Mouse (Mus musculus) ES-E14 (cell line): ENCODE measurements around the gene Trip11. TPM values are rescaled to one million over a fixed set of nuclear protein-coding genes. Genes with fewer than 3 reads are reported as not detected.

Experiments
- DNase-seq: peaks from one replicate; pipeline ENCODE4 v3.0.0-alpha.2; 2013; ENCODE audit warnings: low read depth, low spot score
- H3K27ac ChIP-seq: 2 replicates; pipeline ENCODE4 v1.5.1; 2012; ENCODE audit warnings: low read depth, mild to moderate bottlenecking, low read length, moderate library complexity, mixed read lengths; ENCODE audit not compliant: poor library complexity, insufficient read depth, severe bottlenecking
- H3K36me3 ChIP-seq: 2 replicates; pipeline ENCODE4 v1.6.1; 2012; ENCODE audit warnings: mild to moderate bottlenecking, low read length, moderate library complexity, mixed read lengths; ENCODE audit not compliant: control insufficient read depth, poor library complexity, insufficient read depth, severe bottlenecking
- H3K4me1 ChIP-seq, 2 experiments: fragments of 150-350 bp in 1 of 2; sonication (generic) in 1 of 2; 2 replicates each; pipeline ENCODE4 v1.6.1; 2012; ENCODE audit warnings: low read length in 2 of 2, mild to moderate bottlenecking in 1 of 2, mixed read lengths in 1 of 2; ENCODE audit not compliant: control insufficient read depth in 2 of 2, insufficient read depth in 2 of 2, poor library complexity in 1 of 2
- H3K4me3 ChIP-seq, 2 experiments: fragments of 150-350 bp in 1 of 2; sonication (generic) in 1 of 2; 2 replicates each; pipeline ENCODE4 v1.5.1; 2012; ENCODE audit warnings: low read length in 2 of 2, low read depth in 1 of 2, mild to moderate bottlenecking in 1 of 2, mixed read lengths in 1 of 2; ENCODE audit not compliant: insufficient read depth in 1 of 2, poor library complexity in 1 of 2, severe bottlenecking in 1 of 2
- H3K9ac ChIP-seq: 2 replicates; pipeline ENCODE4 v1.6.1; 2012; ENCODE audit warnings: low read depth, mild to moderate bottlenecking, low read length, mixed read lengths; ENCODE audit not compliant: poor library complexity, insufficient read depth, severe bottlenecking
- H3K9me3 ChIP-seq: fragments of 150-350 bp; sonication (generic); 2 replicates; pipeline ENCODE4 v1.6.1; 2012; ENCODE audit warnings: low read depth, mild to moderate bottlenecking, low read length; ENCODE audit not compliant: control insufficient read depth, insufficient read depth
- CHD2 ChIP-seq: IDR thresholded peaks from 2 replicates; pipeline ENCODE4 v1.6.1; 2014; ENCODE audit warnings: mild to moderate bottlenecking, low read depth, low read length, inconsistent platforms
- HCFC1 ChIP-seq: IDR thresholded peaks from 2 replicates; pipeline ENCODE4 v1.6.1; 2012; ENCODE audit warnings: low read length, inconsistent platforms, borderline replicate concordance; ENCODE audit not compliant: insufficient read depth
- MAFK ChIP-seq: IDR thresholded peaks from 2 replicates; pipeline ENCODE4 v1.6.1; 2014; ENCODE audit warnings: mild to moderate bottlenecking, low read depth, low read length, inconsistent platforms; ENCODE audit not compliant: insufficient read depth
- ZC3H11A ChIP-seq: IDR thresholded peaks from 2 replicates; pipeline ENCODE4 v1.6.1; 2012; ENCODE audit warnings: low read depth, mild to moderate bottlenecking, inconsistent platforms, low read length, borderline replicate concordance
- ZNF384 ChIP-seq: IDR thresholded peaks from 2 replicates; pipeline ENCODE4 v1.6.1; 2012; ENCODE audit warnings: low read depth, low read length, inconsistent platforms
- in situ Hi-C, 2 experiments: fragments of 600-800 bp; cut with MboI; formaldehyde crosslinking; loops; one replicate each; pipeline ENCODE4 v1.15.1; 2025; ENCODE audit warnings: low sequenced_read_pairs in 2 of 2, inconsistent platforms in 1 of 2; ENCODE audit not compliant: unreplicated experiment in 2 of 2
- total RNA-seq: library from RNA; depleted of rRNA; stranded (reverse); fragments of 300-350 nt; gene quantifications from 2 replicates; pipeline ENCODE4 v1.2.3, GENCODE M21; 2012

The Trip11 gene
- total RNA-seq, 1 experiment, result 15.7 TPM

GRCm38 (mm10) chr12:101833115-101833506 is 80.0 kb downstream of the Trip11 start:
- in situ Hi-C loops, result no loop called here
- H3K9ac ChIP-seq, result no peak overlapping the region
- no peaks in the 10 kb centered on the region for H3K9me3 ChIP-seq
- H3K4me1 ChIP-seq, result peaks cover 2 to 4% of the 10 kb centered on the region in 2 experiments; a peak in 2 of 4 replicates
- DNase-seq, result no peak
- H3K36me3 ChIP-seq, result no peaks in the 10 kb centered on the region
- TF ChIP-seq CHD2 (no peak), ZNF384 (no peak), MAFK (no peak), HCFC1 (no peak), ZC3H11A (no peak)
- no peak overlapping the region for H3K4me3 ChIP-seq
- H3K27ac ChIP-seq, result no peak overlapping the region

- Histone ChIP-seq H3K36me3 (no peaks in the 10 kb centered on the region), H3K9me3 (no peaks in the 10 kb centered on the region), H3K4me1 (peaks cover 2 to 4% of the 10 kb centered on the region in 2 experiments; a peak in 2 of 4 replicates), H3K9ac (no peak overlapping the region), H3K4me3 (no peak overlapping the region), H3K27ac (no peak overlapping the region)
- in situ Hi-C loops, result no loop called here
- TF ChIP-seq MAFK, result no peak
- TF ChIP-seq HCFC1, result no peak
- no peak for TF ChIP-seq ZC3H11A
- TF ChIP-seq CHD2, result no peak
- no peak for TF ChIP-seq ZNF384
- no peak for DNase-seq
Observed at GRCm38 (mm10) chr12:101832179-101833114, 80.6 kb downstream of the Trip11 start.

- TF ChIP-seq HCFC1, result no peak
- no peak for TF ChIP-seq CHD2
- TF ChIP-seq ZC3H11A, result no peak
- no peak for TF ChIP-seq ZNF384
- no peak for TF ChIP-seq MAFK
- H3K4me3 ChIP-seq, result no peak overlapping the region
- no peaks in the 10 kb centered on the region for H3K9me3 ChIP-seq
- no peak overlapping the region for H3K9ac ChIP-seq
- in situ Hi-C loops, result no loop called here
- H3K27ac ChIP-seq, result no peak overlapping the region
- DNase-seq, result no peak
- peaks cover 2 to 4% of the 10 kb centered on the region in 2 experiments; a peak in 2 of 4 replicates for H3K4me1 ChIP-seq
- no peaks in the 10 kb centered on the region for H3K36me3 ChIP-seq
Observed at GRCm38 (mm10) chr12:101831221-101831620, 81.8 kb downstream of the Trip11 start.

GRCm38 (mm10) chr12:101823161-101823560 is 89.9 kb downstream of the Trip11 start:
- no peak for DNase-seq
- no peaks in the 10 kb centered on the region for H3K9me3 ChIP-seq
- H3K4me3 ChIP-seq, result no peak overlapping the region
- in situ Hi-C loops, result no loop called here
- H3K4me1 ChIP-seq, result peaks cover 0 to 3% of the 10 kb centered on the region in 2 experiments; a peak in 1 of 4 replicates
- TF ChIP-seq MAFK (no peak), HCFC1 (no peak), ZC3H11A (no peak), ZNF384 (no peak), CHD2 (no peak)
- no peaks in the 10 kb centered on the region for H3K36me3 ChIP-seq
- H3K9ac ChIP-seq, result no peak overlapping the region
- no peak overlapping the region for H3K27ac ChIP-seq
